Mouse (Mus musculus): Measurements from ENCODE around the gene Rcc1.

DNA sequence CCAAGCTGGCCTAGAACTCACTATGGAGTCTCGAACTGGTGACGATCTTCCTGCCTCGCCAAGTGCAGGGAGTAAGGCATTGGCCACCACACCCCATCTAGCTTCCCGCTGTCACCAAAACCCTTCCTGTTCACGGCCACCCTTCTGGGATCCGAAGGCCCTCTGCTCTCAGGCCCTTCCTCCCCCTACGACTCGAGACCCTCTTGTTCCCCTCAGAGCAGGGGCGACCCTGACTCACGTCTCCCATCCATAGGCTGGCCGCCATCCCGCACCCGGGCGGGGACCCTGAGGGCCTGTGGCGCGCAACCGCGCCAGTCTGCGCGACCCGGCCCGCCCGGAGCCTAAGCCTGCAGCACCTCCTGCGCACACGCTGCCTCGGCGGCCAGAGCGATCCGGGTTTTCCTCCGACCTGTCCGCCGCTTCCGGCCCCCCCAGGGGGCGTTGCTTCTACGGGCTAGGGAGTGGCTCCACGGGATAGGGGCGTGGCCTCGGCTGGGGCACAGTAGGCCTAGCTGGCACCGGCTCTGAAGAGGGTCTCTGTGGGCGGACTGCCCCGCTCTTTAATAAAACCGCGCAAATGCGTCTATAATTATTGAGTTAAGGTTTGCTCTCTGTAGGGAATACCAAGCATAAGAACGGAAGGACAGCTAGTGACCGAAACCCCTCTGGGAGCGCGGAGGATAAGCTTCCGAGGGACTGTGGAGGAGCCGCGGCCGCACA lies 24.1 kb downstream of the Rcc1 start, which contains the start of gene Trnau1ap:
- TF ChIP-seq CTCF (IDR thresholded peaks at IDR 0.05; ENCODE audit: low read depth): peak; percentile 55
- TF ChIP-seq EP300 (IDR thresholded peaks at IDR 0.05; ENCODE audit: low read depth): no peak
